Mouse (Mus musculus) MEL (cell line): ENCODE results near the gene Cers6. TPM values are rescaled to one million over a fixed set of nuclear protein-coding genes. Genes with fewer than 3 reads are reported as not detected.

Experiments
- DNase-seq: peaks from one replicate; pipeline ENCODE4 v3.0.0; 2011; ENCODE audit warnings: low read depth, low spot score
- H3K27ac ChIP-seq: 2 replicates; pipeline ENCODE4 v1.5.1; 2012; ENCODE audit warnings: low read depth, mild to moderate bottlenecking, control low read depth, low read length, moderate library complexity; ENCODE audit not compliant: control insufficient read depth
- H3K27me3 ChIP-seq, 2 experiments: fragments of 150-350 bp in 1 of 2; sonication (generic) in 1 of 2; 2 replicates each; pipeline ENCODE4 v1.6.1; 2012; ENCODE audit warnings: low read length in 2 of 2, mild to moderate bottlenecking in 2 of 2, improper control_type of control experiment in 1 of 2, moderate library complexity in 1 of 2; ENCODE audit not compliant: insufficient read depth in 2 of 2, control insufficient read depth in 1 of 2
- H3K36me3 ChIP-seq, 2 experiments: 2 replicates each; pipeline ENCODE4 v1.6.1; 2012 to 2014; ENCODE audit warnings: low read length in 2 of 2, improper control_type of control experiment in 1 of 2, inconsistent platforms in 1 of 2, mild to moderate bottlenecking in 1 of 2; ENCODE audit not compliant: insufficient read depth in 2 of 2, control insufficient read depth in 1 of 2
- H3K4me1 ChIP-seq, 2 experiments: fragments of 150-350 bp in 1 of 2; sonication (generic) in 1 of 2; 2 replicates each; pipeline ENCODE4 v1.6.1; 2012; ENCODE audit warnings: low read length in 2 of 2, improper control_type of control experiment in 1 of 2, mild to moderate bottlenecking in 1 of 2; ENCODE audit not compliant: insufficient read depth in 2 of 2, control insufficient read depth in 1 of 2
- H3K4me3 ChIP-seq, 2 experiments: fragments of 150-350 bp in 1 of 2; sonication (generic) in 1 of 2; 2 replicates each; pipeline ENCODE4 v1.5.1; 2012; ENCODE audit warnings: low read depth in 2 of 2, low read length in 2 of 2, mild to moderate bottlenecking in 2 of 2, moderate library complexity in 2 of 2, control low read depth in 1 of 2, improper control_type of control experiment in 1 of 2; ENCODE audit not compliant: control insufficient read depth in 1 of 2, insufficient read depth in 1 of 2
- H3K79me2 ChIP-seq: 2 replicates; pipeline ENCODE4 v1.6.1; 2012; ENCODE audit warnings: mild to moderate bottlenecking, low read length, moderate library complexity; ENCODE audit not compliant: control insufficient read depth, poor library complexity, insufficient read depth
- H3K9ac ChIP-seq: 2 replicates; pipeline ENCODE4 v1.6.1; 2012; ENCODE audit warnings: low read depth, mild to moderate bottlenecking, control low read depth, low read length, moderate library complexity; ENCODE audit not compliant: control insufficient read depth, poor library complexity, severe bottlenecking
- H3K9me3 ChIP-seq: fragments of 150-350 bp; sonication (generic); replicated peaks from 2 replicates; pipeline ENCODE4 v1.6.1; 2012; ENCODE audit warnings: mild to moderate bottlenecking, low read length, improper control_type of control experiment, moderate library complexity; ENCODE audit not compliant: insufficient read depth
- BHLHE40 ChIP-seq: IDR thresholded peaks from 2 replicates; pipeline ENCODE4 v1.6.1; 2012; ENCODE audit warnings: low read depth, mild to moderate bottlenecking, inconsistent platforms, low read length, improper control_type of control experiment, borderline replicate concordance
- CHD2 ChIP-seq: IDR thresholded peaks from 2 replicates; pipeline ENCODE4 v1.6.1; 2011; ENCODE audit warnings: low read length, improper control_type of control experiment
- CTCF ChIP-seq, 3 experiments: IDR thresholded peaks in 2 of 3; conservative IDR thresholded peaks in 1 of 3; 2 replicates each; pipeline ENCODE4 v1.5.1; 2011 to 2012; ENCODE audit warnings: low read length in 3 of 3, low read depth in 2 of 3, mild to moderate bottlenecking in 2 of 3, improper control_type of control experiment in 1 of 3, inconsistent platforms in 1 of 3, mixed read lengths in 1 of 3, moderate library complexity in 1 of 3; ENCODE audit not compliant: control insufficient read depth in 1 of 3, insufficient read depth in 1 of 3, poor library complexity in 1 of 3, severe bottlenecking in 1 of 3
- E2F4 ChIP-seq: IDR thresholded peaks from 2 replicates; pipeline ENCODE4 v1.6.1; 2011; ENCODE audit warnings: low read depth, low read length, improper control_type of control experiment, borderline replicate concordance
- ELF1 ChIP-seq: IDR thresholded peaks from 2 replicates; pipeline ENCODE4 v1.6.1; 2014; ENCODE audit warnings: low read depth, mild to moderate bottlenecking, inconsistent platforms, low read length, improper control_type of control experiment, moderate library complexity
- ETS1 ChIP-seq: IDR thresholded peaks from 2 replicates; pipeline ENCODE4 v1.6.1; 2012; ENCODE audit warnings: low read depth, mild to moderate bottlenecking, inconsistent platforms, low read length, improper control_type of control experiment, moderate library complexity
- JUND ChIP-seq: IDR thresholded peaks from 2 replicates; pipeline ENCODE4 v1.6.1; 2011; ENCODE audit warnings: low read depth, mild to moderate bottlenecking, improper control_type of control experiment, low read length
- MAFK ChIP-seq: IDR thresholded peaks from 2 replicates; pipeline ENCODE4 v1.6.1; 2011; ENCODE audit warnings: low read depth, mild to moderate bottlenecking, low read length, improper control_type of control experiment, borderline replicate concordance
- MAX ChIP-seq: IDR thresholded peaks from 2 replicates; pipeline ENCODE4 v1.6.1; 2011; ENCODE audit warnings: low read length, improper control_type of control experiment
- MYB ChIP-seq: IDR thresholded peaks from 2 replicates; pipeline ENCODE4 v1.6.1; 2011; ENCODE audit warnings: mild to moderate bottlenecking, low read depth, low read length, improper control_type of control experiment
- POLR2A ChIP-seq, 2 experiments: IDR thresholded peaks; 2 replicates each; pipeline ENCODE4 v1.6.1; 2011 to 2012; ENCODE audit warnings: low read length in 2 of 2, mild to moderate bottlenecking in 2 of 2, control low read depth in 1 of 2, improper control_type of control experiment in 1 of 2, low read depth in 1 of 2, moderate library complexity in 1 of 2; ENCODE audit not compliant: control insufficient read depth in 1 of 2, insufficient read depth in 1 of 2, poor library complexity in 1 of 2
- SIN3A ChIP-seq: IDR thresholded peaks from 2 replicates; pipeline ENCODE4 v1.6.1; 2012; ENCODE audit warnings: low read length, improper control_type of control experiment, inconsistent platforms
- SMC3 ChIP-seq: IDR thresholded peaks from 2 replicates; pipeline ENCODE4 v1.6.1; 2011; ENCODE audit warnings: low read depth, low read length, improper control_type of control experiment
- TAL1 ChIP-seq: IDR thresholded peaks from 2 replicates; pipeline ENCODE4 v1.6.1; 2012; ENCODE audit warnings: mild to moderate bottlenecking, inconsistent platforms, low read length, moderate library complexity, mixed read lengths
- TBP ChIP-seq: IDR thresholded peaks from 2 replicates; pipeline ENCODE4 v1.8.0; 2011; ENCODE audit warnings: low read depth, low read length, improper control_type of control experiment
- TCF12 ChIP-seq: IDR thresholded peaks from 2 replicates; pipeline ENCODE4 v1.6.1; 2014; ENCODE audit warnings: low read depth, mild to moderate bottlenecking, inconsistent platforms, low read length, improper control_type of control experiment, moderate library complexity
- USF1 ChIP-seq: IDR thresholded peaks from 2 replicates; pipeline ENCODE4 v1.6.1; 2014; ENCODE audit warnings: low read depth, mild to moderate bottlenecking, inconsistent platforms, low read length, improper control_type of control experiment, moderate library complexity
- USF2 ChIP-seq, 2 experiments: IDR thresholded peaks; 2 replicates each; pipeline ENCODE4 v1.6.1; 2011 to 2012; ENCODE audit warnings: improper control_type of control experiment in 2 of 2, low read length in 2 of 2, borderline replicate concordance in 1 of 2, inconsistent platforms in 1 of 2, low read depth in 1 of 2, mild to moderate bottlenecking in 1 of 2; ENCODE audit not compliant: insufficient read depth in 1 of 2
- ZKSCAN1 ChIP-seq: IDR thresholded peaks from 2 replicates; pipeline ENCODE4 v1.6.1; 2012; ENCODE audit warnings: low read depth, mild to moderate bottlenecking, inconsistent platforms, low read length, improper control_type of control experiment, moderate library complexity
- ZMIZ1 ChIP-seq: IDR thresholded peaks from 2 replicates; pipeline ENCODE4 v1.6.1; 2012; ENCODE audit warnings: low read depth, mild to moderate bottlenecking, inconsistent platforms, low read length, improper control_type of control experiment, moderate library complexity
- ZNF384 ChIP-seq: IDR thresholded peaks from 2 replicates; pipeline ENCODE4 v1.6.1; 2012; ENCODE audit warnings: low read depth, mild to moderate bottlenecking, inconsistent platforms, low read length, improper control_type of control experiment
- polyA plus RNA-seq, 2 experiments: library from polyadenylated mRNA; stranded (reverse) in 1 of 2; unstranded in 1 of 2; fragments of >175 nt in 1 of 2; fragments of >200 nt in 1 of 2; gene quantifications; 2 replicates each; pipeline versions ENCODE4 v1.2.1 to v1.2.4; 2012; ENCODE audit warnings: low replicate concordance in 2 of 2, low read depth in 1 of 2; ENCODE audit not compliant: insufficient read length in 2 of 2, insufficient read depth in 1 of 2, missing spikeins in 1 of 2
- total RNA-seq: library from RNA; depleted of rRNA; stranded (reverse); fragments of 300-350 nt; gene quantifications from 2 replicates; pipeline ENCODE4 v1.2.3, GENCODE M21; 2012

The Cers6 gene
- total and polyA plus RNA-seq, 3 experiments, result not detected

DNA sequence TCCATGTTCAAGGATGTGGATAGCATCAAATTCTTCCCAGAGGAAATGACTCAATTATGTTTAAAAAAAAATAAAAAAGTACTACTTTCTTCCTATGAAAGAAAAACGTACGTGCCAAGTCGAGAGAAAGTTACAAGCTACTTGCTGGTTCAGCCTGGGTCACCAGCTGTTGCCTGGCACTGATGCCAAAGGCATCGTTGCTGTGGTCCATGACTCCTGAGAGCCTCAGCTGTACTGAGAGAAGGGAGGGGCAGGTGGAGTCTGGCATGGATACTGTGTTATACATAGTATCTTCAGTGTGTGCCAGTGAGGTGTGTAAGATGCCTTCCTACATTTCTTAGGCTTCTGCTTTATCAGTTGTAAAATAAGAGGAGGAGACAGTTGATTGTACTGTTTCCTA, 277.5 kb downstream of the Cers6 start (continued):
- no peak for TF ChIP-seq POLR2A (IDR thresholded peaks at IDR 0.05; ENCODE audit: control insufficient read depth in 1 of 2, insufficient read depth in 1 of 2, low read depth in 1 of 2, low read length in 2 of 2, poor library complexity in 1 of 2)
- TF ChIP-seq BHLHE40, result no peak

DNA sequence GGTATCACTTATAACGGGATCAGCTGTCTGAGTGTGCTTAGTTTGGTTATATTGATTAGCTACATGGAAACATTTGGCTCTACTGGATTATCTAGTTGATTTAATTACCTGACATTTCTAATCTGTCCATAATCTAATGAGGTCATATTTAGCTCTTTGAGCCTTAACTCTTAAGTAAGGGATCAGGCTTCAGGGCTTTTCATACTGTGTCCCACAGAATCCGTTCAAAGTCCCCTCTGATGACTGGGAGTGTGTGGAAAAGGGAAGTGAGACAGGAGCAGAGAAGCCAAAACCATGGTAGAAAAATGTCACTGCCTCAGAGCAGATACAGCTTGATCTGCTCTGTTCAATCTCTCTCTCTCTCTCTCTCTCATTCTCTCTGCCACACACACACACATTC, 279.0 kb downstream of the Cers6 start:
- no peak for DNase-seq
- Histone ChIP-seq H3K79me2 (no peaks in the 10 kb centered on the region), H3K9ac (no peak overlapping the region), H3K36me3 (no peaks in the 10 kb centered on the region), H3K4me1 (no peaks in the 10 kb centered on the region), H3K9me3 (no peaks in the 10 kb centered on the region), H3K27me3 (no peaks in the 10 kb centered on the region), H3K27ac (no peak overlapping the region), H3K4me3 (no peak overlapping the region)
- no peak for TF ChIP-seq ZKSCAN1
- TF ChIP-seq ETS1, result no peak
- no peak for TF ChIP-seq TCF12
- TF ChIP-seq JUND, result no peak
- TF ChIP-seq MYB, result no peak
- no peak for TF ChIP-seq TAL1
- no peak for TF ChIP-seq USF2 (IDR thresholded peaks at IDR 0.05; ENCODE audit: borderline replicate concordance in 1 of 2, insufficient read depth in 1 of 2, low read depth in 1 of 2, low read length in 2 of 2)
- TF ChIP-seq CHD2, result no peak

GRCm38 (mm10) chr2:69140816-69141215, 279.6 kb downstream of the Cers6 start:
- no peaks in the 10 kb centered on the region for H3K79me2 ChIP-seq
- TF ChIP-seq ZMIZ1 (no peak), ZKSCAN1 (no peak), POLR2A (IDR thresholded peaks at IDR 0.05; ENCODE audit: control insufficient read depth in 1 of 2, insufficient read depth in 1 of 2, low read depth in 1 of 2, low read length in 2 of 2, poor library complexity in 1 of 2) (no peak), E2F4 (no peak), MAX (no peak), SIN3A (no peak), TCF12 (no peak), TBP (no peak), MYB (no peak), MAFK (no peak), ELF1 (no peak), ETS1 (no peak), USF2 (IDR thresholded peaks at IDR 0.05; ENCODE audit: borderline replicate concordance in 1 of 2, insufficient read depth in 1 of 2, low read depth in 1 of 2, low read length in 2 of 2) (no peak), CTCF (IDR thresholded peaks at IDR 0.05 in 2 of 3, conservative IDR thresholded peaks at IDR 0.05 in 1 of 3; ENCODE audit: control insufficient read depth in 1 of 3, insufficient read depth in 1 of 3, low read depth in 2 of 3, low read length in 3 of 3, poor library complexity in 1 of 3, severe bottlenecking in 1 of 3) (no peak), ZNF384 (no peak), USF1 (no peak), SMC3 (no peak)

More at GRCm38 (mm10) chr2:69140816-69141215, 279.6 kb downstream of the Cers6 start:
- H3K9ac ChIP-seq, result no peak overlapping the region
- no peaks in the 10 kb centered on the region for H3K9me3 ChIP-seq
- DNase-seq, result no peak
- no peak overlapping the region for H3K27ac ChIP-seq
- H3K4me3 ChIP-seq, result no peak overlapping the region
- H3K4me1 ChIP-seq, result no peaks in the 10 kb centered on the region
- H3K36me3 ChIP-seq, result no peaks in the 10 kb centered on the region
- H3K27me3 ChIP-seq, result no peaks in the 10 kb centered on the region
